Mouse (Mus musculus): ENCODE data around the gene 6430550D23Rik. TPM values are rescaled to one million over a fixed set of nuclear protein-coding genes. Genes with fewer than 3 reads are reported as not detected.
"Not testable (repeated sequence)": the region's sequence is repeated elsewhere in the genome, so short reads cannot be mapped to it uniquely, and the experiment has no call there.

Gene 6430550D23Rik
- polyA plus RNA-seq, 1 experiment = 1.5 TPM

- no peaks in the 10 kb centered on the region for H3K4me1 ChIP-seq (ENCODE audit: control insufficient read depth, insufficient read depth, low read length)
- TF ChIP-seq POLR2A (IDR thresholded peaks at IDR 0.05; ENCODE audit: borderline replicate concordance, control insufficient read depth, low read depth, low read length) (no peak), CTCF (IDR thresholded peaks at IDR 0.05; ENCODE audit: control insufficient read depth, insufficient read depth, low read length) (no peak)
These were observed 67.1 kb downstream of the 6430550D23Rik start, which contains the start of gene Gm15557 for GRCm38 (mm10) chr2:155940681-155941080. Gene Gm15557 (plus strand): TSS chr2:155940728.

GRCm38 (mm10) chr2:155939897-155940529 is 67.8 kb downstream of the 6430550D23Rik start:
- H3K4me3 ChIP-seq (replicated peaks; ENCODE audit: control insufficient read depth, low read depth, low read length) = no peak overlapping the region
- 19% methylated on average over 7 of the region's 7 CpGs for WGBS
- TF ChIP-seq CTCF (IDR thresholded peaks at IDR 0.05; ENCODE audit: control insufficient read depth, insufficient read depth, low read length) (no peak), POLR2A (IDR thresholded peaks at IDR 0.05; ENCODE audit: borderline replicate concordance, control insufficient read depth, low read depth, low read length) (no peak)

More at GRCm38 (mm10) chr2:155940681-155941080, 67.1 kb downstream of the 6430550D23Rik start, which contains the start of gene Gm15557:
- WGBS = 91% methylated on average over 3 of the region's 3 CpGs
- no peak within 1 kb of the TSS for H3K4me3 ChIP-seq (replicated peaks; ENCODE audit: control insufficient read depth, low read depth, low read length)
- H3K27ac ChIP-seq (ENCODE audit: control insufficient read depth, insufficient read depth, low read depth, low read length, poor library complexity) = no peak within 1 kb of the TSS

GRCm38 (mm10) chr2:155929531-155930442 is 78.0 kb downstream of the 6430550D23Rik start, which contains the start of gene Uqcc1:
Gene Uqcc1 (minus strand): TSS chr2:155930310.
- TF ChIP-seq CTCF (IDR thresholded peaks at IDR 0.05; ENCODE audit: control insufficient read depth, insufficient read depth, low read length) = no peak
- TF ChIP-seq POLR2A (IDR thresholded peaks at IDR 0.05; ENCODE audit: borderline replicate concordance, control insufficient read depth, low read depth, low read length) = peak; percentile 83; the same call in 1 of the 2 replicates
- H3K27ac ChIP-seq (ENCODE audit: control insufficient read depth, insufficient read depth, low read depth, low read length, poor library complexity) = peak within 1 kb of the TSS; percentile 67
- peak within 1 kb of the TSS; percentile 77 for H3K4me3 ChIP-seq (replicated peaks; ENCODE audit: control insufficient read depth, low read depth, low read length)
- peaks cover 2% of the 10 kb centered on the region for H3K4me1 ChIP-seq (ENCODE audit: control insufficient read depth, insufficient read depth, low read length)
- WGBS = under 1% methylated on average over 38 of the region's 38 CpGs

More at GRCm38 (mm10) chr2:155939897-155940529, 67.8 kb downstream of the 6430550D23Rik start:
- Histone ChIP-seq H3K4me1 (ENCODE audit: control insufficient read depth, insufficient read depth, low read length) (no peaks in the 10 kb centered on the region), H3K27ac (ENCODE audit: control insufficient read depth, insufficient read depth, low read depth, low read length, poor library complexity) (no peak overlapping the region)

GRCm38 (mm10) chr2:155928711-155929345 is 78.9 kb downstream of the 6430550D23Rik start:
- no peak for TF ChIP-seq CTCF (IDR thresholded peaks at IDR 0.05; ENCODE audit: control insufficient read depth, insufficient read depth, low read length)
- no peak for TF ChIP-seq POLR2A (IDR thresholded peaks at IDR 0.05; ENCODE audit: borderline replicate concordance, control insufficient read depth, low read depth, low read length)
- H3K27ac ChIP-seq (ENCODE audit: control insufficient read depth, insufficient read depth, low read depth, low read length, poor library complexity) = no peak overlapping the region
- H3K4me3 ChIP-seq (replicated peaks; ENCODE audit: control insufficient read depth, low read depth, low read length) = no peak overlapping the region
- H3K4me1 ChIP-seq (ENCODE audit: control insufficient read depth, insufficient read depth, low read length) = peaks cover 2% of the 10 kb centered on the region
- WGBS = 59% methylated on average over 7 of the region's 7 CpGs

GRCm38 (mm10) chr2:155925213-155925612 is 82.6 kb downstream of the 6430550D23Rik start:
- not testable (repeated sequence) for H3K27ac ChIP-seq (ENCODE audit: control insufficient read depth, insufficient read depth, low read depth, low read length, poor library complexity); H3K4me1 ChIP-seq (ENCODE audit: control insufficient read depth, insufficient read depth, low read length); H3K4me3 ChIP-seq (replicated peaks; ENCODE audit: control insufficient read depth, low read depth, low read length)
- 63% methylated on average over 6 of the region's 6 CpGs for WGBS

Other genes starting within 250 kb of the 6430550D23Rik start
- not detected in 2 replicates for gene Mmp24, start 232.6 kb downstream of the 6430550D23Rik start, polyA plus RNA-seq (2011; ENCODE audit: insufficient read depth, insufficient read length, low replicate concordance, missing spikeins)
- gene BC029722, start 188.6 kb downstream of the 6430550D23Rik start, polyA plus RNA-seq (2011; ENCODE audit: insufficient read depth, insufficient read length, low replicate concordance, missing spikeins) = 7.8 and 17.8 TPM in 2 replicates
- 88.2 and 146 TPM in 2 replicates for gene Eif6, start 181.1 kb downstream of the 6430550D23Rik start, polyA plus RNA-seq (2011; ENCODE audit: insufficient read depth, insufficient read length, low replicate concordance, missing spikeins)
- gene Fam83c, start 173.1 kb downstream of the 6430550D23Rik start, polyA plus RNA-seq (2011; ENCODE audit: insufficient read depth, insufficient read length, low replicate concordance, missing spikeins) = not detected in 2 replicates
- 7.6 and 14.9 TPM in 2 replicates for gene Uqcc1, start 77.7 kb downstream of the 6430550D23Rik start, polyA plus RNA-seq (2011; ENCODE audit: insufficient read depth, insufficient read length, low replicate concordance, missing spikeins)
- gene Gm15557, start 67.2 kb downstream of the 6430550D23Rik start, polyA plus RNA-seq (2011; ENCODE audit: insufficient read depth, insufficient read length, low replicate concordance, missing spikeins) = not detected in 2 replicates
- gene Gdf5, start 62.6 kb downstream of the 6430550D23Rik start, polyA plus RNA-seq (2011; ENCODE audit: insufficient read depth, insufficient read length, low replicate concordance, missing spikeins) = not detected in 2 replicates
- gene Cep250, start 51.5 kb downstream of the 6430550D23Rik start, polyA plus RNA-seq (2011; ENCODE audit: insufficient read depth, insufficient read length, low replicate concordance, missing spikeins) = 24.0 and 39.1 TPM in 2 replicates
- gene Ergic3, start 68 bp upstream of the 6430550D23Rik start, polyA plus RNA-seq (2011; ENCODE audit: insufficient read depth, insufficient read length, low replicate concordance, missing spikeins) = 66.9 and 70.5 TPM in 2 replicates
- gene Fer1l4, start 45.0 kb upstream of the 6430550D23Rik start, polyA plus RNA-seq (2011; ENCODE audit: insufficient read depth, insufficient read length, low replicate concordance, missing spikeins) = not detected in 2 replicates
- gene Spag4, start 57.2 kb upstream of the 6430550D23Rik start, polyA plus RNA-seq (2011; ENCODE audit: insufficient read depth, insufficient read length, low replicate concordance, missing spikeins) = 0.99 and 5.4 TPM in 2 replicates
- 3.9 and 10.5 TPM in 2 replicates for gene Cpne1, start 104.0 kb upstream of the 6430550D23Rik start, polyA plus RNA-seq (2011; ENCODE audit: insufficient read depth, insufficient read length, low replicate concordance, missing spikeins)
- gene Rbm12, start 104.0 kb upstream of the 6430550D23Rik start, polyA plus RNA-seq (2011; ENCODE audit: insufficient read depth, insufficient read length, low replicate concordance, missing spikeins) = 5.8 and 6.2 TPM in 2 replicates
- gene Gm28036, start 119.1 kb upstream of the 6430550D23Rik start, polyA plus RNA-seq (2011; ENCODE audit: insufficient read depth, insufficient read length, low replicate concordance, missing spikeins) = 5.8 and 24.5 TPM in 2 replicates
- 109 and 111 TPM in 2 replicates for gene Romo1, start 136.1 kb upstream of the 6430550D23Rik start, polyA plus RNA-seq (2011; ENCODE audit: insufficient read depth, insufficient read length, low replicate concordance, missing spikeins)
- gene Nfs1, start 136.2 kb upstream of the 6430550D23Rik start, polyA plus RNA-seq (2011; ENCODE audit: insufficient read depth, insufficient read length, low replicate concordance, missing spikeins) = 13.1 and 24.7 TPM in 2 replicates
- 221 and 329 TPM in 2 replicates for gene Rbm39, start 172.3 kb upstream of the 6430550D23Rik start, polyA plus RNA-seq (2011; ENCODE audit: insufficient read depth, insufficient read length, low replicate concordance, missing spikeins)
- gene Phf20, start 188.5 kb upstream of the 6430550D23Rik start, polyA plus RNA-seq (2011; ENCODE audit: insufficient read depth, insufficient read length, low replicate concordance, missing spikeins) = 11.9 and 20.8 TPM in 2 replicates

All from bone marrow, adult 2 months (tissue).